Mouse (Mus musculus): ENCODE results near the gene Pink1.
"Not testable (repeated sequence)": the region's sequence is repeated elsewhere in the genome, so short reads cannot be mapped to it uniquely, and the experiment has no call there.

Pink1 gene

DNA sequence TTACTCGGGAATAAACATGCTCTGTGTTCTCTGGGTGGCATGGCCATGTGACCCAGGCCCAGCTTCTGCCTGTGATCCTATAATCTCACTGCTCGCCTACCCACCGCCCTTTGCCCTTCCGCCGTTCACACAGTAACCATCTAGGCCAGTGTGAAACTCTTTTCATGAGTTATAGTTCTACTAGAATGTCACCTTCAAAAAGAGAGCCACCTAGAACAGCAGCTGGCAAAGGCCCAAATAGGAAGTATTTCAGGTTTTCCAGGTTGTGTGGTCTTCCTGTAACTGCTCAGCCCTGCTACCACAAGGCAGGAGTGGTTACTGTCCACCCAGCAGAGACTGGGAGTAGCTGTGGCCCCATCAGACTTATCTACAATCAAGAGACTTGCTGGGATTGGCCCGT lies 16.7 kb upstream of the Pink1 start:
- DNase-seq (ENCODE audit: extremely low read depth, insufficient read length, low spot score), result no peak

DNA sequence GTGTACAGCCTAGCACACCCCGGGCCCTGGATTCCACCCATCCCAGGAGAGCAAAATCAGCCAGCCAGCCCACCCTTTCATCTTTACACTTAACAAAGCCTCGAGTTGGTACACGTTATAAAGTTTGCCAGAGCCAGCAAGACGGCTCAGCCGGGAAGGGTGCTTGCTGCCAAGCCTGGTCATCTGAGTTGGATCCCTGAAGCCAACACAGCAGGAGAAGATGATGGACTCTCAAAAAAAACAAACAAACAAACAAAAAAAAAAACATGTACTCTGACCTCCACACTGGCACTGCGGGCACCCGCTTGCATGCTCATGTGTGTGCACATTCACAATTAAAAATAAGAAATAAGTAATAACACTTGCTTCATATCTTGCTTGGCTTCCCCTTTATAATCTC lies 15.9 kb upstream of the Pink1 start:
- no peak for DNase-seq (ENCODE audit: extremely low read depth, insufficient read length, low spot score)

DNA sequence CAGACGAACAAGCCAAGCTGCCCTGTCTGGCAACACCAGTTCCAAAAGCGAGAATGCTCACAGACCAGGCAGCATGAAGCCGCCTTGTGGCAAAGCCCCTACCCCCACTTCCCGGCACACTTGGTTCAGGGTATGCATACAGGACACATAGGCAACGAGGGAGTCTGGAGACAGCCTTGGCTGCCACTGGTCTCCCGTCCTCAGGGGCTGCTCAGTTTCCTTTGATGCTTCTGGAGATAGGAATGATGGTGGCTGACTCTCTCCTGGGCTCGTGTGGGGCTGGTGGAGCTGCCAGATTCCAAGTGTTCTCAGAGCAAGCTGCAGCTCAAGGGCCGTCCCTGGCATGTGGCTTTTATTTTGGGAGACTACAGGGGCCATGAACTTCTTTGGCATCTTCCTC lies 15.3 kb upstream of the Pink1 start:
- no peak for DNase-seq (ENCODE audit: extremely low read depth, insufficient read length, low spot score)

GRCm38 (mm10) chr4:138339963-138340362 lies 13.9 kb upstream of the Pink1 start:
- no peak for DNase-seq (ENCODE audit: extremely low read depth, insufficient read length, low spot score)

DNA sequence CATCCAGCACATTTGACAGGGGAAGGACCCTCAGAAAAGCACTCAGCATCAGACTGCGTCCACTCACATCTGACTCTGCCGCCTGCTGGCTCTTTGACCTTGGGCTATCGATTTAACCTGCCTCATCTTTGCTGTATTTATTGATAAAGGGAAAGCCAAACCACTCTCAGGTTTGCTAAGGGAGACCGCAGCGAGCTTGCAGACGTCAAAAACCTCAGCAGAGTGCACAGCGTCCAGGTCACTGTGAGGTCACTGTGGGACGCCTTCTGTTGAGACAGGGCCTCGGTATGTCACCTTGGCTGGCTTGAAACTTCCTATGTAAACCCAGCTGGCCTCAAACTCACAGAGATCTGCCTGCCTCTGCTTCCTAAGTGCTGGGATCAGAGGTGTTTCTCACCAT lies 11.2 kb upstream of the Pink1 start:
- DNase-seq (ENCODE audit: extremely low read depth, insufficient read length, low spot score), result no peak

DNA sequence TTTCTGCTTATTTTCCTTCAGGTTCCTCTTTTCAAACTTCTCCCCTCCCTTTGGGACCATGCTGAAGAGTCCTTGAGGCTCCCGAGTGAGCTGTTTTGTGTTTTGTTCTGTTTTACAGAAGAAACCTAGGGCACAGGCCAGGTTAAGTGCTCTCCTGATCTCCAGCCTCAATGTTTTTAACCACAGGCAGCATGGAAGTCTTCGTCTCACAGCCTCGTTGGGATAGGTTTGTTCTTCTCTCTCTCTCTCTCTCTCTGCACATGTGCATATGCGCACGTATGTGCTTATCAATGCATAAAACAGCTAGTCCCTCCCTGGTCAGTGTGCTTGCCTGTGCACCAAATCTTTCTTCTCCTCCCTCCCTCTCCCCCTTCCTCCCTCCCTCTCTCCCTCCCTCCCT lies 10.8 kb upstream of the Pink1 start:
- no peak for DNase-seq (ENCODE audit: extremely low read depth, insufficient read length, low spot score)

DNA sequence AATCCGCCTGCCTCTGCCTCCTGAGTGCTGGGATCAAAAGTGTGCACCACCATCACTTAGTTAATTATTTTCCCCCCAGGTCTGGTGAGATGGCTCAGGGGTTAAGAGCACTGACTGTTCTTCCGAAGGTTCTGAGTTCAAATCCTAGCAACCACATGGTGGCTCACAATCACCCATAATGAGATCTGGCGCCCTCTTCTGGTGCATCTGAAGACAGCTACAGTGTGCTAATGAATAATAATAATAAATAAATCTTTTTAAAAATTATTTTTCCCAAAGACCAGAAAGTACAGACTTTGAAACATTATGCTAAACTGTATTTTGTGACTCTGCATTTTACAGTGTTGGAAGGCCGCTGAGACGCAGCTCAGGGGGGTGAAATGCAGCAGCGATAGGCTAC lies 9.5 kb upstream of the Pink1 start:
- no peak for DNase-seq (ENCODE audit: extremely low read depth, insufficient read length, low spot score)

DNA sequence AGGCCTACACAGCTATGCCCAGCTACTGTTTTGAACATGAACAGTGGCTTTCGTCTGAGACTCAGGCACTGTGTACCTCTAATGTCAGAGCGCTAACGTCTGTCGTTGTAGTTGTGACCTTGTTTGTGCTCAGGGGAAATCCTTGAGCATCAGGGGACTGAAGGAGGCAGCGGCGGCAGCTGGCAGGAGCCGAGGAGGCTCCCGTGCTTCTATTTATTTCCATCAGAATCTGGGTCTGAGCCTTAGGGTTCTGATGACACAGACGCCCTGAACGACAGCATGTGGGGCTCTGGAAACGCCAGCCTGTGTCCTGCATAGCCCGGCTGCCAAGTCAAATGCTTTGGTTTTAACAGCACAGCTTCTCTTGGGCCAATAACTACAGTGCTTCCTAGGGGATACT lies 8.9 kb upstream of the Pink1 start:
- no peak for DNase-seq (ENCODE audit: extremely low read depth, insufficient read length, low spot score)

GRCm38 (mm10) chr4:138333135-138333534 lies 7.0 kb upstream of the Pink1 start:
- DNase-seq (ENCODE audit: extremely low read depth, insufficient read length, low spot score), result no peak

DNA sequence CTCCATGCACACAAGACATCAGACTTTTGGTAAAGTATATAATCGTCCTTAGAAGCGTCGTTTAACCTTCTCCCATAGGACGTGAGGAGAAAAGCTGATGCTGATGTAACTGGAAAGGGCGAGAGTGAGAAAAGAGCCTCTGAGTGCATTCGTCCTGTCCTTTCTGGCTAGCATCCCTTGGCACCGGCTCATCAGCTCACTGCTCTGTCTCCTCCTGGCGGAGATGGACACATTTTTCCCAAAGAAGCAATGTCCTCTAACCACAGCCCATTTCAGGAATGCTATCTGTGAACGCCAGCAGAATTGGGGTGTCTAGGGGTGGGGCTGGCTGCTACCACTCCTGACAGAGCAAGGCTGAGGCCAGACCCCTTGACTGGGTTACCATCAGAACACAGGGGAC lies 5.5 kb upstream of the Pink1 start:
- DNase-seq (ENCODE audit: extremely low read depth, insufficient read length, low spot score), result no peak

DNA sequence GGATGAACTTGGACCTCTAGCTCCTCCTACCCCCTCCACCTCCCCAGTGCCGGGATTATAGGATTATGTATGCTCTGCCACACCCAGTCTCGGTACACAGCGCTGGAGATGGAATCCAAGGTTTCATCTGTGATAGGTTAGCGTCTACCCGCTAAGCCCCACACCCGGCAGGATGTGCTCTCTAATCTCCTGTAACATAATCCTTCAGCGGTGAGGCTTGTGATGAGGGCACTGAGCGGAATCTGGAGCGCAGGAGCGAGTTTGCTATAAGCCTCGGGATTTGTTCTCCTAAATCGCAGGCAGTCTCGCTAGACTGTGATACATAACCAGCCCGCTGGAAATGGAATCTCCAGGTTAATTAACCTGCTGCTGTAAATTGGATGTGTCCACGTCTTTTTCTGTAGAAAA lies 4.2 kb upstream of the Pink1 start:
- DNase-seq (ENCODE audit: extremely low read depth, insufficient read length, low spot score), result no peak

DNA sequence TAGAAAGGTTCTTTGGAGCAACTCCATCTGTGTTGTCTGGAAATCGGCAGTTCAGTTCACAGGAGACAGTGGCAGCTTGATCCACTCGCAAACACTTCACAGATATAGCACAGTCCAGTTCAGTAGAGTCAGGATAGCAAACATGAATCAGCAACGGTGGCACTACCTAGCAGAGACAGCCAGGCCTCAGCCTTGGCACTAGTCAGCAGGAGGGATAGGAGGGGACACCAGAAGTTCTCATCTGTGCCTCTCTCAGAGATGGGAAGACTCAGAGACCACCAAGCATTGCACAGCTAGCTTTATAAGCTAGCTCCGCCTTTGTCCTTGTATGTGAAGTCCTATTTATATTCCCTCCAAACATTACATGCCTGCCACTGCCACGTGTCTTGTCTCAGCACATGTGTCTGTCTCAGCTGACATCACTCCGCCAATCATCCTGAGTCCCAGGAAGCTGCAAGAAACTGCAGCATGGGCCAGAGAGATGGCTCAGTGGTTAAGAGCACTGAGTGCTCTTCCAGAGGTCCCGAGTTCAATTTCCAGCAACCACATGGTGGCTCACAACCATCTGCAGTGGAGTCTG lies 1.9 kb upstream of the Pink1 start:
- no peak for DNase-seq (ENCODE audit: extremely low read depth, insufficient read length, low spot score)

DNA sequence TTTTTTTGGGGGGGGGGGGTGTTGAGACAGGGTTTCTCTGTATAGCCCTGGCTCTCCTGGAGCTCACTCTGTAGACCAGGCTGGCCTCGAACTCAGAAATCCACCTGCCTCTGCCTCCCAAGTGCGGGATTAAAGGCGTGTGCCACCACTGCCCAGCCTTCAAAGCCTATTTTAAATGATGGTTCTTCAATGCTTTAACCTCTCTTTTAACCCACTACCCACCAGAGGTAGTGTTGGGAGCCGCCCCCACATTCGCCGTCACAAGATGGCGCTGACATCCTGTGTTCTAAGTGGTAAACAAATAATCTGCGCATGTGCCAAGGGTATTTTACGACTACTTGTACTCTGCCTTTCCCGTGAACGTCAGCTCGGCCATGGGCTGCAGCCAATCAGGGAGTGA lies 1.0 kb upstream of the Pink1 start:
- DNase-seq (ENCODE audit: extremely low read depth, insufficient read length, low spot score), result not testable (repeated sequence)

DNA sequence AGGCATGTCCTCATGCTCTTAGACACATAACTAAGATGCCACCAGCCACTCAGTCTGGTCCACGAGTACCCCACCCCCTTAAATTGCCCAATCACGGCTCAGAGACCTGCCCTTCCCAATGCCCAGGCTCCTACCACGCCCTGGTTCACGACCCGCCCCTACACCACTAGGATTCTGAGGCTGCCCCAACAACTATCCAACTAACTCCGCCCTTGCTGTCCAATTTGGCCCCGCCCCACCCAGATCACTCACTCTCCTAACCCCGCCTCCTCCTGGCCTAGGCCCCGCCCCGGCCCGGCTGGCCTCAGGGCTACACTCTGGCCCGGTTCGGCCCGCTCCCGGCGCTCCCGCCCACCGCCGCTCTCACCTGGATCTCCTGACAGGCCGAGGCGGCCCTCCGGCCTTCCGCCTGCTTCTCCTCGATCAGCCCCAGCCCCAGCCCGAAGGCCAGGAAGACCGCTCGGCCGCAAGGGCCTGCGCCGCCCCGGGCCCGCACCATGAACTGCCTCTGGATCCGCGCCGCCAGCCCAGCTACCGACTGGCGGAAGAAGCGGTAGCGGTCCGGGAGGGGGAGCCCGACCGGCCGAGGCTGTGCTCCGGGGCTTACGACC lies 536 bp downstream of the Pink1 start:
- peak; percentile 88 for DNase-seq (ENCODE audit: extremely low read depth, insufficient read length, low spot score)

DNA sequence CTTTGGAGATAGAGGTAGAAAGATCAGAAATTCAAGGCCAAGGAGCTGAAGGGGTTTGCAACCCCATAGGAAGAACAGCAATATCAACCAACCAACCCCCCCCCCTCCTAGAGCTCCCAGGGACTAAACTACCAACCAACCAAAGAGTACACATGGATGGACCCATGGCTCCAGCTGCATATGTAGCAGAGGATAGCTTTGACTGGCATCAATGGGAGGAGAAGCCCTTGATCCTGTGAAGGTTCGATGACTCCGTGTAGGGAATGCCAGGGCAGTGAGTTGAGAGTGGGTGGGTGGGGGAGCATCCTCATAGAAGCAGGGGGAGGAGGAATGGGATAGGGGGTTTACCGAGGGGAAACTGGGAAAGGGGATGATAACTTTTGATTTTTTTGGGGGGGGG lies 1.7 kb downstream of the Pink1 start:
- no peak for DNase-seq (ENCODE audit: extremely low read depth, insufficient read length, low spot score)

GRCm38 (mm10) chr4:138323753-138324152 lies 2.4 kb downstream of the Pink1 start:
- no peak for DNase-seq (ENCODE audit: extremely low read depth, insufficient read length, low spot score)

DNA sequence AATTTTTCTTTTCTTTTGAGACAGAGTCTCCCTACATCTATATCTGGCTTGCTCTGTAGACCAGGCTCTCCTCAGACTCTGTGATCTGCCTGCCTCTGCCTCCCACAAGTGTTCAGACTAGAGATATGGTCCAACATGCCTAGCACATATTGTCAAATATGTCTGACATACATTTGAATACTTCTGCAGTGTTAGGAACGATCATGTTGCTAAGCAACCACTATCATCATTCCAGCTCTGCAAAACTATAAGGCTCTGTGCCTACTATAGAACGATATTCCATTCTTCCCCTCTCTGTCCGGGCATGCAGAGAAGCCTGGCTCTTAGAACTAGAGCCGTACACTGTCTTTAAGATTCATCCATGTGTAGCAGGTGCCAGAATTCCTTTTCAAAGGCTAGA lies 3.4 kb downstream of the Pink1 start:
- DNase-seq (ENCODE audit: extremely low read depth, insufficient read length, low spot score), result no peak

GRCm38 (mm10) chr4:138321488-138321887 lies 4.6 kb downstream of the Pink1 start:
- DNase-seq (ENCODE audit: extremely low read depth, insufficient read length, low spot score), result no peak

- DNase-seq (ENCODE audit: extremely low read depth, insufficient read length, low spot score), result no peak
Measured at GRCm38 (mm10) chr4:138320711-138321110, 5.4 kb downstream of the Pink1 start.

GRCm38 (mm10) chr4:138319508-138319907 lies 6.6 kb downstream of the Pink1 start:
- peak; percentile 44 for DNase-seq (ENCODE audit: extremely low read depth, insufficient read length, low spot score)

GRCm38 (mm10) chr4:138318509-138319266 lies 7.4 kb downstream of the Pink1 start:
- no peak for DNase-seq (ENCODE audit: extremely low read depth, insufficient read length, low spot score)

DNA sequence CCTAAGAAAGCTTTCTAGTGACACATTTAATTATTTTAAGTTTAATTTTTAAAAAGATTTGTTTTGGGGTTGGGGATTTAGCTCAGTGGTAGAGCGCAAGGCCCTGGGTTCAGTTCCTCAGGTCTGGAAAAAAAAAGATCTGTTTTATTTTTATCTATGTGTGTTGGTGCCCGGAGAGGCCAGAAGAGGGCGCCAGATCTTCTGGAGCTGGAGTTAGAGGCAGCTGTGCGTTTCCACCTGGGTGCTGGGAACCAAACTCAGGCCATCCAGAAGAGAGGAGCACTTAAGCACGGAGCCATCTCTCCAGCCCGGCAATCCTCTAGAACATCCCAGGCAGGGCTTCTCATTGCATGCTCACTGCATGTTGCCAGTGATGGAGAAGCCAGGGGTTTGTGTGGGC lies 9.7 kb downstream of the Pink1 start:
- DNase-seq (ENCODE audit: extremely low read depth, insufficient read length, low spot score), result no peak

Measured in 3134 (cell line).